Comparison of ENCODE assay signal across 9 mouse cellular contexts in genomic region chr9:15015223-15015956, GRCm38 (mm10). TPM values are rescaled to one million over a fixed set of nuclear protein-coding genes. Genes with fewer than 3 reads are reported as not detected.
DNase-seq lines count a peak whose midpoint lies in the region; ATAC-seq and TF ChIP-seq lines count a peak whose summit lies in the region.
"Had no signal": no experiment of that assay in that cellular context is flagged by ENCODE, and none has a peak within 500 bp of the region (broad histone marks: within the 10 kb centered on the region; RNA-seq: fewer than 3 reads in every experiment).

No protein-coding gene starts in this region.

- TF ChIP-seq POLR2A in cortical plate, adult 2 months (IDR thresholded peaks at IDR 0.05; ENCODE audit: extremely low read depth, insufficient read depth, low read length): no peak

- no peak overlapping the region for H3K4me3 ChIP-seq in cortical plate, adult 2 months (ENCODE audit: insufficient read depth, low read length)
- H3K4me3 ChIP-seq: heart, embryonic 13.5 days had no signal

- peak; percentile 94 for TF ChIP-seq CTCF in cortical plate, adult 2 months (IDR thresholded peaks at IDR 0.05; ENCODE audit: extremely low read depth, insufficient read depth, low read length)

- no peak overlapping the region for H3K27ac ChIP-seq in cortical plate, adult 2 months (ENCODE audit: insufficient read depth, low read length)
- H3K27ac ChIP-seq: heart, embryonic 13.5 days had no signal

- peak; percentile 69 to 94 for DNase-seq in adrenal gland, adult (ENCODE audit: inconsistent age in 2 of 2, low spot score in 1 of 2)
- DNase-seq in gastrocnemius, postnatal 25 days: peak; percentile 43
- DNase-seq in kidney, postnatal 4 days: peak; percentile 74 to 81
- DNase-seq in lung, postnatal 14 days: peak; percentile 83
- DNase-seq in retina, adult 2 months (ENCODE audit: low read depth, low spot score): peak; percentile 47
- peak; percentile 80 for DNase-seq in thymus, postnatal 25 days

- H3K4me1 ChIP-seq in cortical plate, adult 2 months (ENCODE audit: control insufficient read depth, insufficient read depth, low read length): no peaks in the 10 kb centered on the region; the same call in 1 of the 2 replicates

- ATAC-seq in CD4-positive, CD25-positive, alpha-beta regulatory T cell, adult 4 months: peak; percentile 25

RNA-seq across cellular contexts. Expression of gene Panx1, which starts 29.9 kb away (rescaled TPM):
- polyA plus RNA-seq in CD4-positive, CD25-positive, alpha-beta regulatory T cell, adult 4 months (2017; shearing (Covaris generic)): 10 to 100 TPM; 16.1 to 23.4 TPM
- 26.8 and 27.6 TPM in 2 replicates for polyA plus RNA-seq in cortical plate, adult 2 months (2012; rRNA removed)
- 10 to 100 TPM; 36.8 to 41.0 TPM for total RNA-seq in gastrocnemius, postnatal 25 days (2021)
